Comparison of ENCODE assay signal across 11 mouse cellular contexts in genomic region chr16:93374669-93375068, GRCm38 (mm10).
DNase-seq lines count a peak whose midpoint lies in the region; ATAC-seq and TF ChIP-seq lines count a peak whose summit lies in the region.
"Had no signal": no experiment of that assay in that cellular context is flagged by ENCODE, and none has a peak within 500 bp of the region (broad histone marks: within the 10 kb centered on the region; RNA-seq: fewer than 3 reads in every experiment).

No protein-coding gene starts in this region.

- H3K9ac ChIP-seq in heart, embryonic 14.5 days (ENCODE audit: low read length) = no peak overlapping the region
- H3K9ac ChIP-seq: limb, embryonic 15.5 days had no signal

- TF ChIP-seq CTCF in left cerebral cortex, adult 2 months (IDR thresholded peaks at IDR 0.05) = no peak

- intact Hi-C loops in left cerebral cortex, postnatal 14 days (cut with DNase I) = no loop called here
- intact Hi-C loops in left cerebral cortex, adult 2 months (cut with DNase I) = no loop called here

- ATAC-seq in heart, embryonic 14.5 days (ENCODE audit: insufficient number of reproducible peaks, insufficient read depth, low FRiP score, low read depth) = peak; percentile 33; the same call in 1 of the 2 replicates

- H3K4me3 ChIP-seq in heart, embryonic 14.5 days (ENCODE audit: control insufficient read depth in 1 of 2, insufficient read depth in 1 of 2, low read depth in 1 of 2, low read length in 2 of 2) = no peak overlapping the region
- H3K4me3 ChIP-seq in left cerebral cortex, adult 2 months = no peak overlapping the region
- H3K4me3 ChIP-seq: limb, embryonic 15.5 days had no signal

- peaks cover 9 to 12% of the 10 kb centered on the region in 2 experiments for H3K4me1 ChIP-seq in heart, embryonic 14.5 days (ENCODE audit: control insufficient read depth in 2 of 2, insufficient read depth in 2 of 2, low read length in 2 of 2)

- 0 out of 2 replicates have a peak, but pooled peaks cover 3% of the 10 kb centered on the region for H3K27me3 ChIP-seq in heart, embryonic 14.5 days (ENCODE audit: control insufficient read depth, insufficient read depth, low read length)
- H3K27me3 ChIP-seq: limb, embryonic 15.5 days had no signal

- no peak for DNase-seq in heart, adult 8-10 months (ENCODE audit: low spot score)
- peak; percentile 42 to 44 for DNase-seq in left cerebral cortex, postnatal 14 days (ENCODE audit: low spot score in 2 of 2)
- DNase-seq in left cerebral cortex, adult 2 months (ENCODE audit: extremely low spot score in 1 of 2, low spot score in 2 of 2) = no peak
- peak; percentile 12 for DNase-seq in brain, adult 2 months (ENCODE audit: low read depth, low spot score)
- peak; percentile 9 to 27 for DNase-seq in natural killer cell, adult 2 months (ENCODE audit: low spot score in 2 of 2)
- no peak for DNase-seq in urinary bladder, postnatal 4 days (ENCODE audit: low spot score in 2 of 2)
- DNase-seq in thymus, postnatal 10 days (ENCODE audit: low spot score in 2 of 2) = no peak
- DNase-seq: layer of hippocampus, postnatal 36 days; thymus, adult 18-20 months had no signal

- no peaks in the 10 kb centered on the region for H3K9me3 ChIP-seq in heart, embryonic 14.5 days (ENCODE audit: control insufficient read depth, low read length)
- H3K9me3 ChIP-seq: limb, embryonic 15.5 days had no signal

- H3K4me2 ChIP-seq in heart, embryonic 14.5 days (ENCODE audit: low read length) = no peak overlapping the region
- H3K4me2 ChIP-seq: limb, embryonic 15.5 days had no signal

- H3K27ac ChIP-seq in heart, embryonic 14.5 days (replicated peaks in 1 of 2; ENCODE audit: control insufficient read depth in 1 of 2, insufficient read depth in 1 of 2, low read depth in 2 of 2, low read length in 2 of 2) = 0 out of 4 replicates have a peak overlapping the region, but pooled peaks of 1 of the 2 experiments have one; percentile 19
- H3K27ac ChIP-seq in left cerebral cortex, adult 2 months = no peak overlapping the region
- H3K27ac ChIP-seq: limb, embryonic 15.5 days had no signal

- 55% methylated on average over 6 of the region's 6 CpGs for WGBS in heart, embryonic 14.5 days

- H3K36me3 ChIP-seq in heart, embryonic 14.5 days (ENCODE audit: control insufficient read depth, insufficient read depth, low read length) = no peaks in the 10 kb centered on the region
- H3K36me3 ChIP-seq: limb, embryonic 15.5 days had no signal

Comparison
In these comparisons a context has a peak if more than half of its experiments do, and no peak if none do; other contexts are left out.
1. DNase-seq: peak in left cerebral cortex, postnatal 14 days (2 of 2), brain, adult 2 months (single experiment) and natural killer cell, adult 2 months (2 of 2); none in heart, adult 8-10 months (single experiment), left cerebral cortex, adult 2 months (0 of 2), urinary bladder, postnatal 4 days (0 of 2) and thymus, postnatal 10 days (0 of 2).